Mouse (Mus musculus) adrenal gland, adult 18-20 months (tissue): Measurements from ENCODE around the gene Arl1. TPM values are rescaled to one million over a fixed set of nuclear protein-coding genes. Genes with fewer than 3 reads are reported as not detected.
"Not testable (repeated sequence)": the region's sequence is repeated elsewhere in the genome, so short reads cannot be mapped to it uniquely, and the experiment has no call there.

Experiments
- DNase-seq, 2 experiments: peaks; one replicate each; pipeline ENCODE4 v3.0.0; 2021 to 2022; ENCODE audit warnings: low spot score in 2 of 2
- total RNA-seq, 2 experiments: library from RNA; stranded (reverse); gene quantifications; 1 replicate in 1 of 2; 2 replicates in 1 of 2; pipeline ENCODE4 v1.2.3; 2021

The Arl1 gene
- total RNA-seq, 2 experiments from 2014 or later: 96.8 to 104 TPM

GRCm38 (mm10) chr10:88761524-88762212 lies 31.0 kb downstream of the Arl1 start:
- DNase-seq: no peak

GRCm38 (mm10) chr10:88765431-88766142 lies 34.9 kb downstream of the Arl1 start:
- no peak for DNase-seq

- no peak for DNase-seq
Observed at GRCm38 (mm10) chr10:88768961-88769360, 38.3 kb downstream of the Arl1 start.

GRCm38 (mm10) chr10:88769676-88770075 lies 39.0 kb downstream of the Arl1 start:
- no peak for DNase-seq

- DNase-seq: not testable (repeated sequence)
Observed at GRCm38 (mm10) chr10:88772965-88773364, 42.3 kb downstream of the Arl1 start.

GRCm38 (mm10) chr10:88776206-88776605 lies 45.5 kb downstream of the Arl1 start:
- no peak for DNase-seq

GRCm38 (mm10) chr10:88780716-88781115 lies 50.1 kb downstream of the Arl1 start:
- DNase-seq: no peak

GRCm38 (mm10) chr10:88783135-88783534 lies 52.5 kb downstream of the Arl1 start:
- not testable (repeated sequence) for DNase-seq

- DNase-seq: no peak
Observed at GRCm38 (mm10) chr10:88783941-88784340, 53.3 kb downstream of the Arl1 start.

- no peak for DNase-seq
Observed at GRCm38 (mm10) chr10:88784513-88784931, 53.9 kb downstream of the Arl1 start.

- no peak for DNase-seq
Observed at GRCm38 (mm10) chr10:88793671-88794070, 63.0 kb downstream of the Arl1 start.

Other genes starting within 250 kb of the Arl1 start
- 100 to 1,000 TPM; 358 to 802 TPM for gene Chpt1, start 226.8 kb upstream of the Arl1 start, total RNA-seq
- gene Mybpc1, start 125.7 kb upstream of the Arl1 start, total RNA-seq: 1 to 10 TPM in 1 of 2 experiments, under 1 TPM in 1; 0.60 to 4.3 TPM
- under 1 TPM in 1 of 2 experiments, not detected in 1; 0.58 TPM for gene Spic, start 45.8 kb upstream of the Arl1 start, total RNA-seq
- 10 to 100 TPM; 22.6 to 29.1 TPM for gene Utp20, start 95.9 kb downstream of the Arl1 start, total RNA-seq
- under 1 TPM in 1 of 2 experiments, not detected in 1; 0.07 TPM for gene Slc5a8, start 155.1 kb downstream of the Arl1 start, total RNA-seq